Mouse (Mus musculus) hindbrain, postnatal 0 days (tissue): ENCODE measurements around the gene Cblb. TPM values are rescaled to one million over a fixed set of nuclear protein-coding genes. Genes with fewer than 3 reads are reported as not detected.

Experiments
- ATAC-seq: fragments of 200-750 bp; cut with Nextera tagmentation; 2 replicates; pipeline ENCODE4 v1.8.0; 2017; ENCODE audit warnings: mild to moderate bottlenecking, moderate TSS enrichment, moderate library complexity
- DNase-seq: peaks from one replicate; pipeline ENCODE4 v3.0.0-alpha.2; 2015; ENCODE audit warnings: low spot score
- H3K27ac ChIP-seq: fragments of 300-500 bp; sonication (generic); 2 replicates; pipeline ENCODE4 v1.5.1; 2014; ENCODE audit warnings: mild to moderate bottlenecking
- H3K27me3 ChIP-seq: fragments of 300-500 bp; sonication (generic); 2 replicates; pipeline ENCODE4 v1.6.1; 2014; ENCODE audit warnings: low read length, mixed read lengths; ENCODE audit not compliant: insufficient read depth
- H3K36me3 ChIP-seq: fragments of 300-500 bp; sonication (generic); 2 replicates; pipeline ENCODE4 v1.6.1; 2014; ENCODE audit warnings: low read length, mixed read lengths; ENCODE audit not compliant: insufficient read depth
- H3K4me1 ChIP-seq: fragments of 300-500 bp; sonication (generic); 2 replicates; pipeline ENCODE4 v1.6.1; 2014; ENCODE audit warnings: antibody characterized with exemption, low read length, mixed read lengths; ENCODE audit not compliant: insufficient read depth
- H3K4me2 ChIP-seq: fragments of 300-500 bp; sonication (generic); 2 replicates; pipeline ENCODE4 v1.6.1; 2014; ENCODE audit warnings: low read depth, mild to moderate bottlenecking, low read length, moderate library complexity, mixed read lengths
- H3K4me3 ChIP-seq: fragments of 300-500 bp; sonication (generic); 2 replicates; pipeline ENCODE4 v1.5.1; 2014; ENCODE audit warnings: low read length
- H3K9ac ChIP-seq: fragments of 300-500 bp; sonication (generic); replicated peaks from 2 replicates; pipeline ENCODE4 v1.6.1; 2014; ENCODE audit warnings: mild to moderate bottlenecking, low read length, moderate library complexity, mixed read lengths
- H3K9me3 ChIP-seq: fragments of 300-500 bp; sonication (generic); 2 replicates; pipeline ENCODE4 v1.6.1; 2016; ENCODE audit warnings: low read length, mixed read lengths
- CTCF ChIP-seq: IDR thresholded peaks from 2 replicates; pipeline ENCODE4 v1.5.1; 2016; ENCODE audit warnings: antibody characterized with exemption, control low read depth, low read depth
- WGBS: fragments of 180-500 bp; shearing (Covaris S2); extraction: QIAGEN DNeasy Blood & Tissue Kit; methylation state at CpG from one replicate; pipeline ENCODE4 v1.1.7; 2014; 5-methylcytosine and 5-hydroxymethylcytosine counted together
- polyA plus RNA-seq: library from polyadenylated mRNA; unstranded; fragments of >200 nt; fragmentation: Nextera tagmentation; extraction: Ambion mirVana; gene quantifications from 2 replicates; pipeline ENCODE4 v1.2.1, GENCODE M21; 2015
- total RNA-seq: library from RNA; depleted of rRNA; stranded (reverse); fragments of >200 nt; gene quantifications from 2 replicates; pipeline ENCODE4 v1.2.3, GENCODE M21; 2014

Gene Cblb
- total and polyA plus RNA-seq, 2 experiments from 2014 or later, result 4.3 to 11.4 TPM

DNA sequence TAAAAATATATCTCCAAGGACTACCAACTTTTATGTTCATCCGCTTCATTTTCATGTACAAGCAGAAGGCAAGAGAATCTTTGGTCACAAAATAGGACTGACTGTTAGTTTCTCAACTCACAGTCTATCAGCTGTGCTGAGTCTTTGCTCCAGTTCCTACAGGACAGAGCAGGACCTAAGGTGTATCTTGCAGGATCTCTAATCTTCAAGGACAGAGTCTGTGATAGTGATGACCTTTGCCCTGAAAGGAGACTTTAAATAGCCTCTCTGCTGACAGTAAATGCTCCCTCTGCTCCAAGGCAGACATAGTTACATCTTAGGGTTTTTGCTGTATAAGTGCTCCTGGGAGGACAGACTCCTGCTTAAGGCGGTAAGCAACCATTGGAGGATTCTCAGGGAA is 26.3 kb downstream of the Cblb start:
- no peak for TF ChIP-seq CTCF
- DNase-seq (no peak), ATAC-seq (no peak)
- Histone ChIP-seq H3K4me3 (no peak overlapping the region), H3K9ac (no peak overlapping the region), H3K36me3 (no peaks in the 10 kb centered on the region), H3K27ac (no peak overlapping the region), H3K27me3 (no peaks in the 10 kb centered on the region), H3K4me1 (no peaks in the 10 kb centered on the region), H3K9me3 (no peaks in the 10 kb centered on the region), H3K4me2 (no peak overlapping the region)
- 92% methylated on average over 2 of the region's 2 CpGs for WGBS

DNA sequence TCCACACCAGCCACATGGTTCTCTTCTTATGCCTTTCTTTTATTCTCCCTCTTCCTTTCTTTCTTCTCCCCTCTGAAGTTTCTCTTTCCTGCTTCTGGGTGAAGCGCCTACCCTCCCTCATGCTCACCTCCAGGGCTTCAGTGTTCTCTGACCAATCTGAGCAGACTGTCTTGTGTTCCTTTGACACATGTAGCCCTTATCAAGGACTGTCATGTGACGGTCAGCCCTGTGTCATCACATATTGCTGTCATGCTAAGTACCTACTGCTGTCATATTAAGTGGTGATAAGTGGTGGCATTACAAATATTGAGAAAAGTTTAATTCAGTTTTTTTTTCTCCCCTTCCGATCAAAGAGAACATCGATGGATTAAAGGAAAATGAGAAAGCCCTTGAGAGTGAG is 28.5 kb downstream of the Cblb start:
- Histone ChIP-seq H3K9ac (no peak overlapping the region), H3K36me3 (no peaks in the 10 kb centered on the region), H3K4me1 (no peaks in the 10 kb centered on the region), H3K27me3 (no peaks in the 10 kb centered on the region), H3K9me3 (no peaks in the 10 kb centered on the region), H3K4me3 (no peak overlapping the region), H3K27ac (no peak overlapping the region), H3K4me2 (no peak overlapping the region)
- no peak for TF ChIP-seq CTCF
- DNase-seq, result no peak
- 83% methylated on average over 4 of the region's 4 CpGs for WGBS
- ATAC-seq, result no peak

- no peak overlapping the region for H3K4me2 ChIP-seq
- H3K9me3 ChIP-seq, result no peaks in the 10 kb centered on the region
- TF ChIP-seq CTCF, result no peak
- no peaks in the 10 kb centered on the region for H3K4me1 ChIP-seq
- no peaks in the 10 kb centered on the region for H3K27me3 ChIP-seq
- no peak for DNase-seq
- H3K36me3 ChIP-seq, result no peaks in the 10 kb centered on the region
- no peak overlapping the region for H3K4me3 ChIP-seq
- H3K27ac ChIP-seq, result no peak overlapping the region
- WGBS, result 79% methylated on average over 17 of the region's 17 CpGs
- no peak overlapping the region for H3K9ac ChIP-seq
- no peak for ATAC-seq
These were observed 29.2 kb downstream of the Cblb start for GRCm38 (mm10) chr16:52060100-52060719.

- DNase-seq (no peak), ATAC-seq (no peak)
- H3K4me2 ChIP-seq, result no peak overlapping the region
These were observed 30.0 kb downstream of the Cblb start for GRCm38 (mm10) chr16:52061015-52061481.

GRCm38 (mm10) chr16:52064309-52065105 is 33.5 kb downstream of the Cblb start:
- H3K4me3 ChIP-seq, result no peak overlapping the region
- no peak for ATAC-seq
- H3K36me3 ChIP-seq, result no peaks in the 10 kb centered on the region
- H3K27ac ChIP-seq, result no peak overlapping the region
- no peak overlapping the region for H3K9ac ChIP-seq
- no peak overlapping the region for H3K4me2 ChIP-seq
- no peak for TF ChIP-seq CTCF
- H3K9me3 ChIP-seq, result no peaks in the 10 kb centered on the region
- DNase-seq, result no peak
- 78% methylated on average over 12 of the region's 12 CpGs for WGBS
- no peaks in the 10 kb centered on the region for H3K27me3 ChIP-seq
- H3K4me1 ChIP-seq, result no peaks in the 10 kb centered on the region

More at GRCm38 (mm10) chr16:52061015-52061481, 30.0 kb downstream of the Cblb start:
- no peak overlapping the region for H3K4me3 ChIP-seq
- no peaks in the 10 kb centered on the region for H3K36me3 ChIP-seq
- TF ChIP-seq CTCF, result no peak
- H3K27ac ChIP-seq, result no peak overlapping the region
- no peaks in the 10 kb centered on the region for H3K9me3 ChIP-seq
- H3K9ac ChIP-seq, result no peak overlapping the region
- H3K4me1 ChIP-seq, result no peaks in the 10 kb centered on the region
- no peaks in the 10 kb centered on the region for H3K27me3 ChIP-seq
- WGBS, result 52% methylated on average over 4 of the region's 4 CpGs

GRCm38 (mm10) chr16:52067632-52068516 is 36.8 kb downstream of the Cblb start:
- H3K27ac ChIP-seq, result no peak overlapping the region
- no peak overlapping the region for H3K9ac ChIP-seq
- no peaks in the 10 kb centered on the region for H3K9me3 ChIP-seq
- no peak overlapping the region for H3K4me3 ChIP-seq
- H3K4me1 ChIP-seq, result no peaks in the 10 kb centered on the region
- H3K4me2 ChIP-seq, result no peak overlapping the region
- DNase-seq (no peak), ATAC-seq (no peak)
- no peak for TF ChIP-seq CTCF
- H3K27me3 ChIP-seq, result no peaks in the 10 kb centered on the region
- no peaks in the 10 kb centered on the region for H3K36me3 ChIP-seq
- WGBS, result 82% methylated on average over 10 of the region's 10 CpGs
